Mouse (Mus musculus): ENCODE results near the gene Psmd14.

GRCm38 (mm10) chr2:61811507-61812421, 100.3 kb downstream of the Psmd14 start:
- TF ChIP-seq CTCF (IDR thresholded peaks at IDR 0.05; ENCODE audit: insufficient read depth, low read depth, low read length) (no peak), POLR2A (IDR thresholded peaks at IDR 0.05; ENCODE audit: insufficient read depth, low read depth, low read length) (0 out of 2 replicates have a peak, but pooled peaks have one; percentile 15)

All from olfactory bulb, adult 2 months (tissue).